Comparison of ENCODE assay signal across 8 mouse cellular contexts in the genomic region with DNA sequence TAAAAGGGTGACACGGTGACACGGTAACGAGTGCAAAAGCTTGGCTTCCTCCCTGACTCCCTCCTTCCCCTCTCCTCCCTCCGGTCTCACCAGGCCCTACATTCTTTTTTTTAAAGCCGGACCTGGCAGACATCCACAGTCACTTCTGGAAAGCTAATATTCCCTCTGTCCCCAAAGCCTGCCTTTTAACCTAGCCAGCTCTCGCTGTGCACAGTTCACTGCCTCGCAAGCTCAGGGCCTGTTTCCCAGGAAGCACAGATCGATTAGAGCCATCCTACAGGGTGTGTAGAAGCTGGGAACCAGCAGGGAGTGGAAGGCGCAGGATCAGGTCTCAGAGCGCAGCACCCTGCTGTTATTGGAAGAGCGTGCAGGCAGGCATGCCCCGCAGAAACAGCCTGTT.
DNase-seq lines count a peak whose midpoint lies in the region; ATAC-seq and TF ChIP-seq lines count a peak whose summit lies in the region.
"Had no signal": no experiment of that assay in that cellular context is flagged by ENCODE, and none has a peak within 500 bp of the region (broad histone marks: within the 10 kb centered on the region; RNA-seq: fewer than 3 reads in every experiment).

No protein-coding gene starts in this region.

- WGBS in forebrain, embryonic 16.5 days: 4% methylated on average over 12 of the region's 12 CpGs
- WGBS in limb, embryonic 10.5 days: 12% methylated on average over 12 of the region's 12 CpGs
- 10% methylated on average over 12 of the region's 12 CpGs for WGBS in neural tube, embryonic 13.5 days

- no peaks in the 10 kb centered on the region for H3K36me3 ChIP-seq in forebrain, embryonic 16.5 days (ENCODE audit: control insufficient read depth, insufficient read depth)
- no peaks in the 10 kb centered on the region for H3K36me3 ChIP-seq in limb, embryonic 10.5 days
- no peaks in the 10 kb centered on the region for H3K36me3 ChIP-seq in neural tube, embryonic 13.5 days

- TF ChIP-seq CTCF in Patski (IDR thresholded peaks at IDR 0.05): no peak

- DNase-seq in Patski (ENCODE audit: low read depth, low spot score): no peak
- DNase-seq in adrenal gland, postnatal 25 days: peak; percentile 25
- DNase-seq in heart, postnatal 4 days: peak; percentile 79
- no peak for DNase-seq in limb, embryonic 10.5 days (ENCODE audit: low spot score)

- POLR2A ChIA-PET in Patski (lab: Charles Lee): interaction anchor here (1.0 to 1.1 kb wide), 2 partner anchors 9 kb away, joined by 3 to 4 read pairs; no protein-coding TSS in a partner anchor

- H3K4me3 ChIP-seq in forebrain, embryonic 16.5 days (replicated peaks; ENCODE audit: low read length): no peak overlapping the region
- no peak overlapping the region for H3K4me3 ChIP-seq in limb, embryonic 10.5 days
- H3K4me3 ChIP-seq in neural tube, embryonic 13.5 days: no peak overlapping the region

- no peaks in the 10 kb centered on the region for H3K27me3 ChIP-seq in Patski
- peaks cover 4% of the 10 kb centered on the region; the same call in 1 of the 2 replicates for H3K27me3 ChIP-seq in forebrain, embryonic 16.5 days (replicated peaks; ENCODE audit: control insufficient read depth, insufficient read depth, low read length)
- no peaks in the 10 kb centered on the region for H3K27me3 ChIP-seq in limb, embryonic 10.5 days (ENCODE audit: low read depth, poor library complexity, severe bottlenecking)
- no peaks in the 10 kb centered on the region for H3K27me3 ChIP-seq in neural tube, embryonic 13.5 days

- peak; percentile 44 for ATAC-seq in Patski
- ATAC-seq in forebrain, embryonic 16.5 days: peak; percentile 36; the same call in 1 of the 2 replicates
- peak; percentile 88 for ATAC-seq in neural tube, embryonic 13.5 days (ENCODE audit: low read depth)
- no peak for ATAC-seq in megakaryocyte, adult 5-6 weeks (ENCODE audit: poor library complexity, severe bottlenecking)

- no peaks in the 10 kb centered on the region for H3K9me3 ChIP-seq in forebrain, embryonic 16.5 days (ENCODE audit: control insufficient read depth, low read length)
- no peaks in the 10 kb centered on the region for H3K9me3 ChIP-seq in limb, embryonic 10.5 days (replicated peaks)
- no peaks in the 10 kb centered on the region for H3K9me3 ChIP-seq in neural tube, embryonic 13.5 days

- H3K4me1 ChIP-seq in forebrain, embryonic 16.5 days (replicated peaks; ENCODE audit: control insufficient read depth, insufficient read depth, low read length): peaks cover 10% of the 10 kb centered on the region
- H3K4me1 ChIP-seq in limb, embryonic 10.5 days: peaks cover 25% of the 10 kb centered on the region
- peaks cover 19% of the 10 kb centered on the region for H3K4me1 ChIP-seq in neural tube, embryonic 13.5 days (replicated peaks)

- no peak overlapping the region; the same call in 1 of the 2 replicates for H3K4me2 ChIP-seq in forebrain, embryonic 16.5 days (ENCODE audit: low read length)
- peak overlapping the region; percentile 27 for H3K4me2 ChIP-seq in neural tube, embryonic 13.5 days

- in situ Hi-C loops in Patski (cut with MboI; ENCODE audit: low pct_unique_long_range_greater_than_20kb): no loop called here

- CTCF ChIA-PET in Patski (lab: Charles Lee): interaction anchor here (1.0 to 1.2 kb wide), 3 partner anchors 15 to 42 kb away, joined by 3 read pairs; no protein-coding TSS in a partner anchor

- H3K27ac ChIP-seq in forebrain, embryonic 16.5 days (ENCODE audit: low read length): no peak overlapping the region
- peak overlapping the region; percentile 75 for H3K27ac ChIP-seq in limb, embryonic 10.5 days
- peak overlapping the region; percentile 63 for H3K27ac ChIP-seq in neural tube, embryonic 13.5 days (replicated peaks)
- H3K27ac ChIP-seq: macrophage had no signal

- H3K9ac ChIP-seq in forebrain, embryonic 16.5 days (replicated peaks; ENCODE audit: low read depth, low read length): 0 out of 2 replicates have a peak overlapping the region, but pooled peaks have one; percentile 9
- H3K9ac ChIP-seq in neural tube, embryonic 13.5 days: 0 out of 2 replicates have a peak overlapping the region, but pooled peaks have one; percentile 14

Comparison
In these comparisons a context has a peak if more than half of its experiments do, and no peak if none do; other contexts are left out.
1. DNase-seq: peak in adrenal gland, postnatal 25 days (single experiment) and heart, postnatal 4 days (single experiment); none in Patski (single experiment) and limb, embryonic 10.5 days (single experiment).